Mouse (Mus musculus) MEL (cell line): ENCODE measurements at regions not wholly inside any gene's neighbourhood (a gene's known extent, or its start where the extent isn't known, plus 50 kb on each side); places are given as distances from the start of the nearest gene placed in this dataset.

Experiments
- DNase-seq: peaks from one replicate; pipeline ENCODE4 v3.0.0; 2011; ENCODE audit warnings: low read depth, low spot score
- H3K27ac ChIP-seq: 2 replicates; pipeline ENCODE4 v1.5.1; 2012; ENCODE audit warnings: low read depth, mild to moderate bottlenecking, control low read depth, low read length, moderate library complexity; ENCODE audit not compliant: control insufficient read depth
- H3K27me3 ChIP-seq, 2 experiments: fragments of 150-350 bp in 1 of 2; sonication (generic) in 1 of 2; 2 replicates each; pipeline ENCODE4 v1.6.1; 2012; ENCODE audit warnings: low read length in 2 of 2, mild to moderate bottlenecking in 2 of 2, improper control_type of control experiment in 1 of 2, moderate library complexity in 1 of 2; ENCODE audit not compliant: insufficient read depth in 2 of 2, control insufficient read depth in 1 of 2
- H3K36me3 ChIP-seq, 2 experiments: 2 replicates each; pipeline ENCODE4 v1.6.1; 2012 to 2014; ENCODE audit warnings: low read length in 2 of 2, improper control_type of control experiment in 1 of 2, inconsistent platforms in 1 of 2, mild to moderate bottlenecking in 1 of 2; ENCODE audit not compliant: insufficient read depth in 2 of 2, control insufficient read depth in 1 of 2
- H3K4me1 ChIP-seq, 2 experiments: fragments of 150-350 bp in 1 of 2; sonication (generic) in 1 of 2; 2 replicates each; pipeline ENCODE4 v1.6.1; 2012; ENCODE audit warnings: low read length in 2 of 2, improper control_type of control experiment in 1 of 2, mild to moderate bottlenecking in 1 of 2; ENCODE audit not compliant: insufficient read depth in 2 of 2, control insufficient read depth in 1 of 2
- H3K4me3 ChIP-seq, 2 experiments: fragments of 150-350 bp in 1 of 2; sonication (generic) in 1 of 2; 2 replicates each; pipeline ENCODE4 v1.5.1; 2012; ENCODE audit warnings: low read depth in 2 of 2, low read length in 2 of 2, mild to moderate bottlenecking in 2 of 2, moderate library complexity in 2 of 2, control low read depth in 1 of 2, improper control_type of control experiment in 1 of 2; ENCODE audit not compliant: control insufficient read depth in 1 of 2, insufficient read depth in 1 of 2
- H3K79me2 ChIP-seq: 2 replicates; pipeline ENCODE4 v1.6.1; 2012; ENCODE audit warnings: mild to moderate bottlenecking, low read length, moderate library complexity; ENCODE audit not compliant: control insufficient read depth, poor library complexity, insufficient read depth
- H3K9ac ChIP-seq: 2 replicates; pipeline ENCODE4 v1.6.1; 2012; ENCODE audit warnings: low read depth, mild to moderate bottlenecking, control low read depth, low read length, moderate library complexity; ENCODE audit not compliant: control insufficient read depth, poor library complexity, severe bottlenecking
- H3K9me3 ChIP-seq: fragments of 150-350 bp; sonication (generic); replicated peaks from 2 replicates; pipeline ENCODE4 v1.6.1; 2012; ENCODE audit warnings: mild to moderate bottlenecking, low read length, improper control_type of control experiment, moderate library complexity; ENCODE audit not compliant: insufficient read depth
- CHD1 ChIP-seq: IDR thresholded peaks from 2 replicates; pipeline ENCODE4 v1.6.1; 2012; ENCODE audit warnings: low read depth, mild to moderate bottlenecking, inconsistent platforms, low read length, improper control_type of control experiment
- CTCF ChIP-seq, 3 experiments: IDR thresholded peaks in 2 of 3; conservative IDR thresholded peaks in 1 of 3; 2 replicates each; pipeline ENCODE4 v1.5.1; 2011 to 2012; ENCODE audit warnings: low read length in 3 of 3, low read depth in 2 of 3, mild to moderate bottlenecking in 2 of 3, improper control_type of control experiment in 1 of 3, inconsistent platforms in 1 of 3, mixed read lengths in 1 of 3, moderate library complexity in 1 of 3; ENCODE audit not compliant: control insufficient read depth in 1 of 3, insufficient read depth in 1 of 3, poor library complexity in 1 of 3, severe bottlenecking in 1 of 3
- EP300 ChIP-seq, 2 experiments: IDR thresholded peaks; 2 replicates each; pipeline ENCODE4 v1.6.1; 2011; ENCODE audit warnings: improper control_type of control experiment in 2 of 2, low read length in 2 of 2, low read depth in 1 of 2, mild to moderate bottlenecking in 1 of 2
- ETS1 ChIP-seq: IDR thresholded peaks from 2 replicates; pipeline ENCODE4 v1.6.1; 2012; ENCODE audit warnings: low read depth, mild to moderate bottlenecking, inconsistent platforms, low read length, improper control_type of control experiment, moderate library complexity
- GATA1 ChIP-seq: IDR thresholded peaks from 2 replicates; pipeline ENCODE4 v1.6.1; 2011; ENCODE audit warnings: low read depth, low read length, improper control_type of control experiment
- HCFC1 ChIP-seq: IDR thresholded peaks from 2 replicates; pipeline ENCODE4 v1.6.1; 2012; ENCODE audit warnings: low read depth, mild to moderate bottlenecking, inconsistent platforms, low read length, improper control_type of control experiment, moderate library complexity
- MEF2A ChIP-seq: IDR thresholded peaks from 2 replicates; pipeline ENCODE4 v1.6.1; 2014; ENCODE audit warnings: low read depth, mild to moderate bottlenecking, inconsistent platforms, low read length, improper control_type of control experiment; ENCODE audit not compliant: poor library complexity, insufficient replicate concordance, severe bottlenecking; ENCODE audit errors: extremely low read depth
- MXI1 ChIP-seq: IDR thresholded peaks from 2 replicates; pipeline ENCODE4 v1.6.1; 2011; ENCODE audit warnings: mild to moderate bottlenecking, low read depth, low read length, improper control_type of control experiment
- MYC ChIP-seq: IDR thresholded peaks from 2 replicates; pipeline ENCODE4 v1.6.1; 2011; ENCODE audit warnings: low read depth, mild to moderate bottlenecking, low read length, improper control_type of control experiment, moderate library complexity
- NELFE ChIP-seq: IDR thresholded peaks from 2 replicates; pipeline ENCODE4 v1.6.1; 2011; ENCODE audit warnings: low read depth, low read length, improper control_type of control experiment
- NRF1 ChIP-seq: IDR thresholded peaks from 2 replicates; pipeline ENCODE4 v1.6.1; 2014; ENCODE audit warnings: low read depth, mild to moderate bottlenecking, inconsistent platforms, low read length, improper control_type of control experiment, moderate library complexity; ENCODE audit not compliant: poor library complexity, insufficient read depth, severe bottlenecking
- POLR2A ChIP-seq, 2 experiments: IDR thresholded peaks; 2 replicates each; pipeline ENCODE4 v1.6.1; 2011 to 2012; ENCODE audit warnings: low read length in 2 of 2, mild to moderate bottlenecking in 2 of 2, control low read depth in 1 of 2, improper control_type of control experiment in 1 of 2, low read depth in 1 of 2, moderate library complexity in 1 of 2; ENCODE audit not compliant: control insufficient read depth in 1 of 2, insufficient read depth in 1 of 2, poor library complexity in 1 of 2
- POLR2AphosphoS2 ChIP-seq: IDR thresholded peaks from 2 replicates; pipeline ENCODE4 v1.6.1; 2011; ENCODE audit warnings: low read length, improper control_type of control experiment
- RCOR1 ChIP-seq: IDR thresholded peaks from 2 replicates; pipeline ENCODE4 v1.6.1; 2012; ENCODE audit warnings: low read depth, mild to moderate bottlenecking, inconsistent platforms, low read length, improper control_type of control experiment
- SIN3A ChIP-seq: IDR thresholded peaks from 2 replicates; pipeline ENCODE4 v1.6.1; 2012; ENCODE audit warnings: low read length, improper control_type of control experiment, inconsistent platforms
- SMC3 ChIP-seq: IDR thresholded peaks from 2 replicates; pipeline ENCODE4 v1.6.1; 2011; ENCODE audit warnings: low read depth, low read length, improper control_type of control experiment
- TAL1 ChIP-seq: IDR thresholded peaks from 2 replicates; pipeline ENCODE4 v1.6.1; 2012; ENCODE audit warnings: mild to moderate bottlenecking, inconsistent platforms, low read length, moderate library complexity, mixed read lengths
- TBP ChIP-seq: IDR thresholded peaks from 2 replicates; pipeline ENCODE4 v1.8.0; 2011; ENCODE audit warnings: low read depth, low read length, improper control_type of control experiment
- TCF12 ChIP-seq: IDR thresholded peaks from 2 replicates; pipeline ENCODE4 v1.6.1; 2014; ENCODE audit warnings: low read depth, mild to moderate bottlenecking, inconsistent platforms, low read length, improper control_type of control experiment, moderate library complexity
- USF1 ChIP-seq: IDR thresholded peaks from 2 replicates; pipeline ENCODE4 v1.6.1; 2014; ENCODE audit warnings: low read depth, mild to moderate bottlenecking, inconsistent platforms, low read length, improper control_type of control experiment, moderate library complexity
- USF2 ChIP-seq, 2 experiments: IDR thresholded peaks; 2 replicates each; pipeline ENCODE4 v1.6.1; 2011 to 2012; ENCODE audit warnings: improper control_type of control experiment in 2 of 2, low read length in 2 of 2, borderline replicate concordance in 1 of 2, inconsistent platforms in 1 of 2, low read depth in 1 of 2, mild to moderate bottlenecking in 1 of 2; ENCODE audit not compliant: insufficient read depth in 1 of 2
- ZC3H11A ChIP-seq: IDR thresholded peaks from 2 replicates; pipeline ENCODE4 v1.6.1; 2012; ENCODE audit warnings: low read depth, mild to moderate bottlenecking, inconsistent platforms, low read length, improper control_type of control experiment
- ZMIZ1 ChIP-seq: IDR thresholded peaks from 2 replicates; pipeline ENCODE4 v1.6.1; 2012; ENCODE audit warnings: low read depth, mild to moderate bottlenecking, inconsistent platforms, low read length, improper control_type of control experiment, moderate library complexity
- ZNF384 ChIP-seq: IDR thresholded peaks from 2 replicates; pipeline ENCODE4 v1.6.1; 2012; ENCODE audit warnings: low read depth, mild to moderate bottlenecking, inconsistent platforms, low read length, improper control_type of control experiment

- no peak for TF ChIP-seq ZC3H11A
- TF ChIP-seq GATA1, result peak; percentile 44; the same call in 1 of the 2 replicates
- TF ChIP-seq SMC3, result no peak
- TF ChIP-seq TBP, result no peak
- TF ChIP-seq ZMIZ1, result no peak
- TF ChIP-seq USF1, result peak; percentile 69
- TF ChIP-seq MYC, result 0 out of 2 replicates have a peak, but pooled peaks have one; percentile 2
- peak; percentile 8; the same call in 1 of the 2 replicates for TF ChIP-seq SIN3A
- 0 out of 2 replicates have a peak, but pooled peaks have one; percentile 82 for TF ChIP-seq CHD1
- 0 out of 2 replicates have a peak, but pooled peaks have one; percentile 31 for TF ChIP-seq MXI1
- peak in 1 of 2 experiments; percentile 62; a peak in 2 of 4 replicates for TF ChIP-seq EP300 (IDR thresholded peaks at IDR 0.05; ENCODE audit: low read depth in 1 of 2, low read length in 2 of 2)
- 0 out of 2 replicates have a peak, but pooled peaks have one; percentile 8 for TF ChIP-seq HCFC1
- TF ChIP-seq POLR2A (IDR thresholded peaks at IDR 0.05; ENCODE audit: control insufficient read depth in 1 of 2, insufficient read depth in 1 of 2, low read depth in 1 of 2, low read length in 2 of 2, poor library complexity in 1 of 2), result 0 out of 4 replicates have a peak, but pooled peaks of 1 of the 2 experiments have one; percentile 14
- TF ChIP-seq TCF12, result no peak
- peaks cover 39 to 42% of the 10 kb centered on the region in 2 experiments for H3K4me1 ChIP-seq
- H3K27ac ChIP-seq, result peak overlapping the region; percentile 61
Measured at GRCm38 (mm10) chr10:21244849-21245453, 50.8 kb upstream of the Hbs1l start.

GRCm38 (mm10) chr10:21245558-21245957, 50.2 kb upstream of the Hbs1l start:
- H3K79me2 ChIP-seq, result peaks cover 11% of the 10 kb centered on the region
- H3K4me3 ChIP-seq, result no peak overlapping the region
- TF ChIP-seq TCF12 (peak; percentile 74), USF1 (no peak), CTCF (IDR thresholded peaks at IDR 0.05 in 2 of 3, conservative IDR thresholded peaks at IDR 0.05 in 1 of 3; ENCODE audit: control insufficient read depth in 1 of 3, insufficient read depth in 1 of 3, low read depth in 2 of 3, low read length in 3 of 3, poor library complexity in 1 of 3, severe bottlenecking in 1 of 3) (no peak), POLR2A (IDR thresholded peaks at IDR 0.05; ENCODE audit: control insufficient read depth in 1 of 2, insufficient read depth in 1 of 2, low read depth in 1 of 2, low read length in 2 of 2, poor library complexity in 1 of 2) (peak in 1 of 2 experiments; percentile 28; a peak in 1 of 4 replicates), ETS1 (peak; percentile 72), GATA1 (peak; percentile 75), HCFC1 (0 out of 2 replicates have a peak, but pooled peaks have one; percentile 5), POLR2AphosphoS2 (0 out of 2 replicates have a peak, but pooled peaks have one; percentile 54), EP300 (IDR thresholded peaks at IDR 0.05; ENCODE audit: low read depth in 1 of 2, low read length in 2 of 2) (peak; percentile 66 to 88), NRF1 (no peak), MEF2A (no peak), ZNF384 (0 out of 2 replicates have a peak, but pooled peaks have one; percentile 11), NELFE (0 out of 2 replicates have a peak, but pooled peaks have one; percentile 10), TBP (0 out of 2 replicates have a peak, but pooled peaks have one; percentile 34), RCOR1 (peak; percentile 69; the same call in 1 of the 2 replicates), USF2 (IDR thresholded peaks at IDR 0.05; ENCODE audit: borderline replicate concordance in 1 of 2, insufficient read depth in 1 of 2, low read depth in 1 of 2, low read length in 2 of 2) (no peak), TAL1 (peak; percentile 36), SIN3A (peak; percentile 77)
- no peaks in the 10 kb centered on the region for H3K27me3 ChIP-seq
- H3K4me1 ChIP-seq, result peaks cover 35 to 38% of the 10 kb centered on the region in 2 experiments
- peak; percentile 62 for DNase-seq
- no peaks in the 10 kb centered on the region for H3K9me3 ChIP-seq
- H3K27ac ChIP-seq, result peak overlapping the region; percentile 61
- peaks cover 0 to 51% of the 10 kb centered on the region in 2 experiments; a peak in 3 of 4 replicates for H3K36me3 ChIP-seq
- no peak overlapping the region for H3K9ac ChIP-seq

More at GRCm38 (mm10) chr10:21244849-21245453, 50.8 kb upstream of the Hbs1l start:
- DNase-seq, result no peak
- H3K36me3 ChIP-seq, result peaks cover 0 to 56% of the 10 kb centered on the region in 2 experiments; a peak in 3 of 4 replicates
- no peaks in the 10 kb centered on the region for H3K27me3 ChIP-seq
- peak overlapping the region in 1 of 2 experiments; percentile 6; a peak in 1 of 4 replicates for H3K4me3 ChIP-seq
- peak overlapping the region; percentile 6; the same call in 1 of the 2 replicates for H3K9ac ChIP-seq
- peaks cover 11% of the 10 kb centered on the region for H3K79me2 ChIP-seq
- H3K9me3 ChIP-seq, result no peaks in the 10 kb centered on the region
